Mouse (Mus musculus) hindbrain, embryonic 14.5 days (tissue): ENCODE measurements around the gene Gtsf1l. TPM values are rescaled to one million over a fixed set of nuclear protein-coding genes. Genes with fewer than 3 reads are reported as not detected.

ENCODE experiments used
- ATAC-seq: fragments of 200-750 bp; cut with Nextera tagmentation; 2 replicates; pipeline ENCODE4 v1.8.0; 2017; ENCODE audit warnings: moderate number of reproducible peaks, mild to moderate bottlenecking, moderate TSS enrichment, moderate library complexity; ENCODE audit not compliant: low FRiP score
- DNase-seq: peaks from one replicate; pipeline ENCODE4 v3.0.0-alpha.2; 2015; ENCODE audit warnings: low spot score
- H3K27ac ChIP-seq: fragments of 300-500 bp; sonication (generic); 2 replicates; pipeline ENCODE4 v1.5.1; 2014; ENCODE audit warnings: mild to moderate bottlenecking, moderate library complexity
- H3K27me3 ChIP-seq: fragments of 300-500 bp; sonication (generic); 2 replicates; pipeline ENCODE4 v1.6.1; 2014; ENCODE audit warnings: mild to moderate bottlenecking, low read length, mixed read lengths; ENCODE audit not compliant: control insufficient read depth, insufficient read depth
- H3K36me3 ChIP-seq: fragments of 300-500 bp; sonication (generic); replicated peaks from 2 replicates; pipeline ENCODE4 v1.6.1; 2014; ENCODE audit not compliant: control insufficient read depth, insufficient read depth
- H3K4me1 ChIP-seq: fragments of 300-500 bp; sonication (generic); replicated peaks from 2 replicates; pipeline ENCODE4 v1.6.1; 2014; ENCODE audit warnings: antibody characterized with exemption, low read length, mixed read lengths; ENCODE audit not compliant: control insufficient read depth, insufficient read depth
- H3K4me2 ChIP-seq: fragments of 300-500 bp; sonication (generic); replicated peaks from 2 replicates; pipeline ENCODE4 v1.6.1; 2014; ENCODE audit warnings: mild to moderate bottlenecking, moderate library complexity
- H3K4me3 ChIP-seq: fragments of 300-500 bp; sonication (generic); replicated peaks from 2 replicates; pipeline ENCODE4 v1.5.1; 2014; ENCODE audit warnings: mild to moderate bottlenecking, low read length
- H3K9ac ChIP-seq: fragments of 300-500 bp; sonication (generic); 2 replicates; pipeline ENCODE4 v1.6.1; 2014
- H3K9me3 ChIP-seq: fragments of 300-500 bp; sonication (generic); 2 replicates; pipeline ENCODE4 v1.6.1; 2016; ENCODE audit warnings: low read length; ENCODE audit not compliant: control insufficient read depth
- WGBS: fragments of 180-500 bp; shearing (Covaris S2); extraction: QIAGEN DNeasy Blood & Tissue Kit; methylation state at CpG from one replicate; pipeline ENCODE4 v1.1.7; 2014; 5-methylcytosine and 5-hydroxymethylcytosine counted together
- polyA plus RNA-seq: library from polyadenylated mRNA; unstranded; fragments of >200 nt; fragmentation: Nextera tagmentation; extraction: Ambion mirVana; gene quantifications from 2 replicates; pipeline ENCODE4 v1.2.1, GENCODE M21; 2014

Gtsf1l gene
- polyA plus RNA-seq, 1 experiment from 2014 or later, result 0.58 TPM

GRCm38 (mm10) chr2:163099919-163100318 is 12.3 kb upstream of the Gtsf1l start:
- no peak for ATAC-seq
- H3K36me3 ChIP-seq, result no peaks in the 10 kb centered on the region

DNA sequence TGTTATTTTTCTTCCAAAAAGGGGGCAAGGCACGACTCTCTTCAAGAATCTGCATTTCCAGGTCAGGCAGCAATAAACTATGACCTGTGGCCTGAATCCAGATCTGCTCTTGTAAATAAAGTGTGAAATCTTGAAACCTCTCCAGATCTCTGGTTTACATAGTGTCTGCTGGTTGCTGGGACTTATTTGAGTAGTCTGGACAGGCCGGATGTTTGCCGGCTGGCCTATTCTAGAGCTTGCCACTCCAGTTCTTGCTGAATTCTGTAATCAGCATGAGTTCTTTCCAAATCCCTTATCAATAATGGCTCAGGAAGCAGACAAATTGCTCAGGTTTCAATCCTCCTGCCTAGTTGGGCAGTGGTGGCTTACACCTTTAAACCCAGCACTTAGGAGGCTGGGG is 8.1 kb upstream of the Gtsf1l start:
- Histone ChIP-seq H3K4me1 (no peaks in the 10 kb centered on the region), H3K9ac (no peak overlapping the region), H3K27ac (no peak overlapping the region), H3K9me3 (no peaks in the 10 kb centered on the region), H3K27me3 (0 out of 2 replicates have a peak, but pooled peaks cover 10% of the 10 kb centered on the region), H3K4me2 (no peak overlapping the region), H3K36me3 (no peaks in the 10 kb centered on the region), H3K4me3 (no peak overlapping the region)
- no peak for ATAC-seq
- DNase-seq, result no peak
- 71% methylated on average over 3 of the region's 3 CpGs for WGBS

More at GRCm38 (mm10) chr2:163099919-163100318, 12.3 kb upstream of the Gtsf1l start:
- DNase-seq, result no peak
- H3K9ac ChIP-seq, result no peak overlapping the region
- H3K4me2 ChIP-seq, result no peak overlapping the region
- H3K9me3 ChIP-seq, result no peaks in the 10 kb centered on the region
- H3K27ac ChIP-seq, result no peak overlapping the region
- WGBS, result 47% methylated on average over 8 of the region's 8 CpGs
- H3K4me3 ChIP-seq, result no peak overlapping the region
- H3K27me3 ChIP-seq, result peaks cover 25% of the 10 kb centered on the region
- peaks cover 8% of the 10 kb centered on the region; the same call in 1 of the 2 replicates for H3K4me1 ChIP-seq

DNA sequence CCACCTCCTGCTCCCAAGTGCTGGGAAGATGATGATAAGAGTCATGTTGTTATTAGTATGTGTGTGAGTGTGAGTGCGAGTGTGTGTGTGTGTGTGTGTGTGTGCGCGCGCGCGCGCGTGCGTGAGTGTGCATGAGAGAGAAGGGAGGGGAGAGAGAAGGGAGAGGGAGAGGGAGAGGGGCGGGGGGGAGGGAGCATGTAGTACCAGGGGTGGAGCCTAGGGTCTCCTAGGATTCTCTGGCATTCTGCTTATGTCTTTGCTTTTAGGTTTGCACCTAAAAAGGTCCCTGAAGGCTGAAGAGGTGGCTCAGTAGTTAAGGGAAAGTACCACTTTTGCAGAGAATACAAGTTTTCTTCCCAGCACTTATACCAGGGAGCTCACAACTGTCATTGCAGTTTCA is 7.3 kb upstream of the Gtsf1l start:
- no peaks in the 10 kb centered on the region for H3K36me3 ChIP-seq
- no peaks in the 10 kb centered on the region for H3K9me3 ChIP-seq
- H3K27ac ChIP-seq, result no peak overlapping the region
- 88% methylated on average over 10 of the region's 10 CpGs for WGBS
- no peak for ATAC-seq
- no peak overlapping the region for H3K9ac ChIP-seq
- H3K4me2 ChIP-seq, result no peak overlapping the region
- H3K4me1 ChIP-seq, result no peaks in the 10 kb centered on the region
- H3K4me3 ChIP-seq, result no peak overlapping the region
- H3K27me3 ChIP-seq, result 0 out of 2 replicates have a peak, but pooled peaks cover 4% of the 10 kb centered on the region
- no peak for DNase-seq

GRCm38 (mm10) chr2:163089475-163090123 is 1.9 kb upstream of the Gtsf1l start:
- 76% methylated on average over 5 of the region's 5 CpGs for WGBS
- no peaks in the 10 kb centered on the region for H3K9me3 ChIP-seq
- no peaks in the 10 kb centered on the region for H3K27me3 ChIP-seq
- no peaks in the 10 kb centered on the region for H3K4me1 ChIP-seq
- H3K9ac ChIP-seq, result no peak overlapping the region
- ATAC-seq, result no peak
- no peak overlapping the region for H3K4me3 ChIP-seq
- no peaks in the 10 kb centered on the region for H3K36me3 ChIP-seq
- DNase-seq, result no peak
- H3K27ac ChIP-seq, result no peak overlapping the region
- H3K4me2 ChIP-seq, result no peak overlapping the region

GRCm38 (mm10) chr2:163086561-163086960 is 1.1 kb downstream of the Gtsf1l start:
- no peak overlapping the region for H3K4me3 ChIP-seq
- no peaks in the 10 kb centered on the region for H3K4me1 ChIP-seq
- DNase-seq, result no peak
- no peak overlapping the region for H3K27ac ChIP-seq
- H3K9ac ChIP-seq, result no peak overlapping the region
- no peaks in the 10 kb centered on the region for H3K36me3 ChIP-seq
- H3K4me2 ChIP-seq, result no peak overlapping the region
- H3K9me3 ChIP-seq, result no peaks in the 10 kb centered on the region
- WGBS, result 90% methylated on average over 8 of the region's 8 CpGs
- no peak for ATAC-seq
- H3K27me3 ChIP-seq, result no peaks in the 10 kb centered on the region

DNA sequence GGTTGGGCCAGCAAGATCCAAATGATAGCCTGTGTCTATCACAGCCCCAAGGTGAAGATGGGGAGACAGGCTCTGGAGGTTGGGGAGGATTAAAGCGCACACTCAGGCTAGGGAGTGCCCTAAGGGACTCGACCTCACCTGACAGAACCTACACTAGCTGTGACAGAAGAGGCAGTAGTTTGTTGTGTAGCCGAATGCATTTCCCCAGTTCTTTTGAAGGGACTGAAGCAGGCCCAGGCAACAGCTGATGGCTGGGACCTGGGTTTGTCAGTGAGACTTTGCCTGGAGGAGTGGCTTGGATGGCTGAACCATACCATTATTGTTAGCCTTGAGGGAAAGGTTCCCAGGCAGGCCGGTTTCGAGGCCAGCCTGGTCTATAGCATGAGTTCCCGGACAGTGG is 2.6 kb downstream of the Gtsf1l start:
- no peak for ATAC-seq

DNA sequence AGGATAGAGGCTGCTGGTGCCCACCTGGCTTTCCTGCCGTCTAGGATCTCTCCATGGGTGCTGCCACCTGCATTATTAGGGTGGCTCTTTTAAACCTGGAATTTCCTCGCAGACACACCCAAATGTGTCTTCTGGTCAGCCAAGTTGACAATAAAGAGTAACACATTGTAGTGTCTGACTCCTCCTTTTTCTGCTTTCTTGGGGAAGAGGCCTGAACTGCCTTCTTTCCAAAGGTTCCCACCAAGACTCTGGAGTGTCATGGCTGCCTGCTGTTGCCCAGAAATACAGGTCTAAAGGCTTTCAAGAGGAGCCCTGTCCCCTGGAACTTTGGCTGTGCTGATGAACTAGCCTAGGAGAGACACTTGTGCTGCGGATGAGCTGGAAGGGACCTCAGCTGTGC is 3.1 kb downstream of the Gtsf1l start:
- Histone ChIP-seq H3K9ac (no peak overlapping the region), H3K36me3 (no peaks in the 10 kb centered on the region), H3K4me1 (no peaks in the 10 kb centered on the region), H3K27me3 (no peaks in the 10 kb centered on the region), H3K9me3 (no peaks in the 10 kb centered on the region), H3K4me3 (no peak overlapping the region), H3K4me2 (no peak overlapping the region), H3K27ac (no peak overlapping the region)
- ATAC-seq (no peak), DNase-seq (no peak)
- 95% methylated on average over 3 of the region's 3 CpGs for WGBS

More for the DNA sequence above, 2.6 kb downstream of the Gtsf1l start:
- no peak overlapping the region for H3K27ac ChIP-seq
- WGBS, result 90% methylated on average over 6 of the region's 6 CpGs
- H3K9me3 ChIP-seq, result no peaks in the 10 kb centered on the region
- no peaks in the 10 kb centered on the region for H3K36me3 ChIP-seq
- H3K27me3 ChIP-seq, result no peaks in the 10 kb centered on the region
- H3K4me3 ChIP-seq, result no peak overlapping the region
- no peak for DNase-seq
- H3K4me2 ChIP-seq, result no peak overlapping the region
- no peak overlapping the region for H3K9ac ChIP-seq
- H3K4me1 ChIP-seq, result no peaks in the 10 kb centered on the region

DNA sequence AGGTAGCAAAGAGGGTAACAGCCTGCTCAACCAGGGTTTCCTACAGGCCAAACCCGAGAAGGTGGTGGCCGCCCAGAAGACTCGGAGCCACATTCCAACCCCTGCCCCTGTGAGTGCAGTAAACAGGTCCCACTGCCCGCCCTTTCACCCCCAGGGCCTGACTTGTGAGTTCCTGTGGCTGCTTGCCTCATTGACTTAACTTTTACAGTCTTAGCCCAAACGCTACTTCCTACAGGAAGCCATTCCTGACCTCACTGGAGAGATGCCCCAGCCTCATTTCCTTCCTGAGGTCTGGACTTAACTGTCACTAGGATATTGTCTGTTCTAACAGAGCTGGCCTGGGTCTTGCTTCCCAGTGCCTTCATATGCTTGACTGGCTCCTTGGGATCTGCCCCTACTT is 5.1 kb downstream of the Gtsf1l start:
- DNase-seq, result no peak
- Histone ChIP-seq H3K4me1 (no peaks in the 10 kb centered on the region), H3K4me2 (no peak overlapping the region), H3K36me3 (no peaks in the 10 kb centered on the region), H3K4me3 (no peak overlapping the region), H3K9me3 (no peaks in the 10 kb centered on the region), H3K9ac (no peak overlapping the region), H3K27ac (no peak overlapping the region), H3K27me3 (no peaks in the 10 kb centered on the region)
- 97% methylated on average over 5 of the region's 5 CpGs for WGBS
- no peak for ATAC-seq

DNA sequence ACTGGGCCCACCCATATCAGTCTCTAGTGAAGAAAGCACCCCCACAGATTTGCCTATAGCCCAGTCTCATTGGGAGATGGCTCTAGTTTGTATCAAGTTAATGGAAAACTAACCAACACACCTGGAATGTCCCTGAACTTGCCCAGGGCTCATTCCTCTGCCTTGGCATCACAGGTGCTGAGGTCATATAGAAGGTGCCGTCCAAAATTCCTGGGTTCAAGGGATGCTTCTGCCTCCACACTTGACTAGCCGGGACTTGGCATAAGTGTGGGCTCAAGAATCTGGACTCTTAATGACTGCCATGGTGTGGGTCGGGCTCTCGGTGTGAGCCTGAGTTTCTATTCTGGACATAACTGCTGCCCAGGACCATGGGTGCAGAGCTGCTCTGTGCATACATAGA is 8.6 kb downstream of the Gtsf1l start:
- ATAC-seq (no peak), DNase-seq (no peak)
- Histone ChIP-seq H3K27ac (no peak overlapping the region), H3K9me3 (no peaks in the 10 kb centered on the region), H3K9ac (no peak overlapping the region), H3K4me3 (no peak overlapping the region), H3K4me2 (no peak overlapping the region), H3K27me3 (no peaks in the 10 kb centered on the region), H3K36me3 (no peaks in the 10 kb centered on the region), H3K4me1 (no peaks in the 10 kb centered on the region)
- 92% methylated on average over 4 of the region's 4 CpGs for WGBS

- no peak overlapping the region for H3K4me3 ChIP-seq
- H3K36me3 ChIP-seq, result no peaks in the 10 kb centered on the region
- H3K9ac ChIP-seq, result no peak overlapping the region
- ATAC-seq (no peak), DNase-seq (no peak)
- H3K4me2 ChIP-seq, result no peak overlapping the region
- WGBS, result 78% methylated on average over 3 of the region's 3 CpGs
- H3K27ac ChIP-seq, result no peak overlapping the region
- no peaks in the 10 kb centered on the region for H3K27me3 ChIP-seq
- no peaks in the 10 kb centered on the region for H3K4me1 ChIP-seq
- no peaks in the 10 kb centered on the region for H3K9me3 ChIP-seq
Measured at GRCm38 (mm10) chr2:163075234-163075633, 12.4 kb downstream of the Gtsf1l start.
